Mouse (Mus musculus) E14TG2a.4 (cell line): Measurements from ENCODE around the gene Haspin.

Source experiments
- H3K27me3 ChIP-seq: 2 replicates; pipeline ENCODE4 v1.6.1; 2014; ENCODE audit warnings: low read length, control low read depth; ENCODE audit not compliant: insufficient read depth
- H3K36me3 ChIP-seq: 2 replicates; pipeline ENCODE4 v1.6.1; 2014; ENCODE audit warnings: low read length, control low read depth; ENCODE audit not compliant: insufficient read depth
- H3K4me1 ChIP-seq: replicated peaks from 2 replicates; pipeline ENCODE4 v1.6.1; 2014; ENCODE audit warnings: low read depth, low read length, control low read depth
- H3K4me3 ChIP-seq: replicated peaks from 2 replicates; pipeline ENCODE4 v1.5.1; 2014; ENCODE audit warnings: mild to moderate bottlenecking, low read length
- H3K9me3 ChIP-seq: 2 replicates; pipeline ENCODE4 v1.6.1; 2014; ENCODE audit warnings: low read length, control low read depth
- CTCF ChIP-seq: conservative IDR thresholded peaks from 2 replicates; pipeline ENCODE4 v1.5.1; 2014; ENCODE audit warnings: low read length
- NANOG ChIP-seq: IDR thresholded peaks from 2 replicates; pipeline ENCODE4 v1.6.1; 2014; ENCODE audit warnings: borderline replicate concordance, low read length, mixed read lengths
- POU5F1 ChIP-seq: IDR thresholded peaks from 2 replicates; pipeline ENCODE4 v1.6.1; 2014; ENCODE audit warnings: low read length, borderline replicate concordance

Haspin gene

DNA sequence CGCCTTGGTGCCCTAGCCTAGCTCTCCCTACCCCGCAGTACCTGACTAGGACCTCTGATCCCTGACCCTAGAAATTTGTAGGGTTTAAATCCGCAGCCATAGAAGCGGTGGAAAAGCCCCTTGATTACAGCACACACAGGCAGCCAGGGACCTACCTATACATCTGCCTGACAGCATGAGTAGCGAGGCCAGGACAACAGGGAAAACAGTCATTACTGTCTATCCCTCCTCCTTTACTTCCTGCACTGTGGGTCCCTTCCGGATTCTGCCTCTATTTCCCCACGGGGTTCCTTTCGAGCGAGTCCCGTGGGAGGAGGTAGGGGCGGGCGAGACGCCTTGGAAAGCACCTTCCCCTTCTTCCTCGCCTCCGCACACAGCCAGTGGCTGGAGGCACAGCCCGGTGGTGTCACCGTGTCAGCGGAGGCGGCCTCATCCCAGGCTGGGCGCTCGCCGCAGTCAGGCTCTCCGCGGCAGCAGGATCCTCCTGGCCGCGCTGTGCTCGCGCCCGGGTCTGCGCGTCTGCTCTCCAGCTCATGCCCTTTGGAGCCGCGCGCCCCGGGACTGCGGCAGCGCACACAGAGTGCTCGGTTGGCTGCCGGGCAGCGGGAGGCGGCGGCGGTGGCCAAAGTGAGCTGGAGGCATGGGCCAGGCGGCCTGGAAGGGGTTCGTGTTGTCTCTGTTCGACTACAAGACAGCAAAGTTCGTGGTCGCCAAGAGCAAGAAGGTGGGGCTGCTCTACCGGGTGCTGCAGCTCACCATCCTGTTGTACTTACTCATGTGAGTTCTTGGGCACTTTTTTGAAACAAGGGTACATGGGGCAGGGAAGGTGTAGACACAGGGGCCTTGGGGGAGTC is 22.1 kb upstream of the Haspin start, which contains the start of gene P2rx5:
TSS of gene P2rx5 (plus strand) at position 465 of the 854 bp plus-strand sequence.
- TF ChIP-seq POU5F1 (no peak), NANOG (no peak), CTCF (no peak)
- no peaks in the 10 kb centered on the region for H3K9me3 ChIP-seq

GRCm38 (mm10) chr11:73155071-73155470 is 17.0 kb upstream of the Haspin start:
- H3K4me3 ChIP-seq, result no peak overlapping the region
- H3K4me1 ChIP-seq, result peaks cover 7% of the 10 kb centered on the region
- H3K27me3 ChIP-seq, result peaks cover 53% of the 10 kb centered on the region
- TF ChIP-seq CTCF (no peak), NANOG (no peak), POU5F1 (no peak)
- H3K36me3 ChIP-seq, result no peaks in the 10 kb centered on the region
- no peaks in the 10 kb centered on the region for H3K9me3 ChIP-seq

More for the DNA sequence above, 22.1 kb upstream of the Haspin start, which contains the start of gene P2rx5:
- H3K4me1 ChIP-seq, result peaks cover 16% of the 10 kb centered on the region
- no peaks in the 10 kb centered on the region for H3K36me3 ChIP-seq
- peak within 1 kb of the TSS; percentile 77 for H3K4me3 ChIP-seq
- peaks cover 65% of the 10 kb centered on the region for H3K27me3 ChIP-seq

GRCm38 (mm10) chr11:73148209-73148608 is 10.1 kb upstream of the Haspin start:
- Histone ChIP-seq H3K9me3 (no peaks in the 10 kb centered on the region), H3K4me1 (peaks cover 59% of the 10 kb centered on the region), H3K27me3 (no peaks in the 10 kb centered on the region), H3K36me3 (no peaks in the 10 kb centered on the region), H3K4me3 (no peak overlapping the region)
- TF ChIP-seq CTCF, result no peak
- TF ChIP-seq POU5F1, result no peak
- TF ChIP-seq NANOG, result no peak

DNA sequence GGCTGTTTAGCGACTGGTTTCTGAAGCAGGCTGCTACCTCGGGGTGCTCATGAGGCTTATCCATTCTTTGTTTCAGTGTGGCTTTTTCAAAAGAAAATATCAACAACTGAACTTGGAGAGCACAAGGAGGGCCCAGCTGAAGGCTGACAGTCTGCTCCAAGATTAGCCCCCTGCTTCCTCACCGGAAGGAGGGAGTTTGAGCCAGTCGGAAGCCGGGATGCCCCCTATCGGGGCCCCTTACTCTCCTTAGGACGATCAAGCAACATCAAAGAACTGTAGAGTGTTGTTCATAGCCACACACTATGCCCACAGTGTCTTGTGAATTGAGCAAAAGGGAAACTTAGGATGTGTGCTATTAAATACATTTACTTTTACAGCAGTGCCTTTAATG is 8.9 kb upstream of the Haspin start:
- TF ChIP-seq NANOG (peak; percentile 36; the same call in 1 of the 2 replicates), CTCF (no peak)
- no peaks in the 10 kb centered on the region for H3K9me3 ChIP-seq
- H3K27me3 ChIP-seq, result no peaks in the 10 kb centered on the region
- peaks cover 68% of the 10 kb centered on the region for H3K4me1 ChIP-seq
- H3K36me3 ChIP-seq, result no peaks in the 10 kb centered on the region
- H3K4me3 ChIP-seq, result no peak overlapping the region

- Histone ChIP-seq H3K36me3 (no peaks in the 10 kb centered on the region), H3K4me3 (peak overlapping the region; percentile 52), H3K27me3 (no peaks in the 10 kb centered on the region), H3K9me3 (no peaks in the 10 kb centered on the region), H3K4me1 (peaks cover 68% of the 10 kb centered on the region)
- TF ChIP-seq NANOG (no peak), POU5F1 (peak; percentile 27; the same call in 1 of the 2 replicates), CTCF (no peak)
Observed at GRCm38 (mm10) chr11:73146026-73146974, 8.2 kb upstream of the Haspin start.

GRCm38 (mm10) chr11:73144261-73144681 is 6.2 kb upstream of the Haspin start:
- TF ChIP-seq CTCF, result no peak
- TF ChIP-seq POU5F1, result no peak
- TF ChIP-seq NANOG, result no peak
- Histone ChIP-seq H3K4me1 (peaks cover 76% of the 10 kb centered on the region), H3K36me3 (no peaks in the 10 kb centered on the region), H3K9me3 (no peaks in the 10 kb centered on the region), H3K27me3 (no peaks in the 10 kb centered on the region), H3K4me3 (peak overlapping the region; percentile 45; the same call in 1 of the 2 replicates)

DNA sequence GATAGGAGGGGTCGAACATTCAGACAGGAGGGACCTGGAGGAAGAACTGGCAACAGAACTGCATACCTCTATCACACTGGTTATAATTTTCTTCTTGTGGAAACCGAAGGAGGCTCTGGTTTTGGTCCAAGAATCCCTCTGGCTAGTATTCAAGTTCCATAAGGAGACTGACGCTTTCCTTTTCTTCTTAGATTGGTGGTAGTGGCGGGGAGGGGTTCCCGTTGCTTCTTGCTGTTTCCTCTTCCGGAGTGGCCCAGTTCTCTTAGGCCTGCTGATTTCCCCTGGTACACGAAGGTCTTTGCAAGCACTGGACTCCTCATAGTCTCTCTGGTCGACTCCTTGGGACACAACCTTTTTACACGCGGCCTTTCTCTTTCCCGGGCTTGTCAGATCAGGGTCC is 978 bp downstream of the Haspin start:
- Histone ChIP-seq H3K4me3 (peak overlapping the region; percentile 99), H3K27me3 (no peaks in the 10 kb centered on the region), H3K4me1 (peaks cover 77% of the 10 kb centered on the region), H3K9me3 (no peaks in the 10 kb centered on the region), H3K36me3 (peaks cover 51% of the 10 kb centered on the region)
- TF ChIP-seq POU5F1, result no peak
- no peak for TF ChIP-seq NANOG
- no peak for TF ChIP-seq CTCF

DNA sequence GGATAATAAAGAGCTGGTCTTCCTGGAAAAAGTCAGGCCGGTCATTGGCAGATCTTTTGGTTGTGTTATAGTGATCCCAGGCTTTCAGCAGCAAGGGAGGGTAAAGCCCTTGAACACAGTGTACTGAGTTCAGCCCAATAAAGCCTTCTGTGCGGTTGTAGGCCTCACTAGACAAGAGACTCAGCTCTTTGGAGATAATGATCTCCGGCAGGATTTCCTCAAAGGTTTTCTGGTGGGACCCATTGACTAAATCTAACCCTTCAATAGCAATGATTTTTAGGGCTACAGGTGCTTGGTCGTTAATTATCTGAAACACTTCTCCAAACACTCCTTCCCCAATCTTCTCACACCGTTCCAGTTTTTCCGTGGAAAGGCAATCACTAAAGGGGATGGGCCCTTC is 1.5 kb downstream of the Haspin start:
- Histone ChIP-seq H3K4me3 (peak overlapping the region; percentile 99), H3K4me1 (peaks cover 76% of the 10 kb centered on the region), H3K27me3 (no peaks in the 10 kb centered on the region), H3K36me3 (peaks cover 54% of the 10 kb centered on the region), H3K9me3 (no peaks in the 10 kb centered on the region)
- TF ChIP-seq CTCF, result no peak
- no peak for TF ChIP-seq NANOG
- no peak for TF ChIP-seq POU5F1
